Mouse (Mus musculus) lung, adult 2 months (tissue): Measurements from ENCODE around the gene Tff3.

Experiments
- CTCF ChIP-seq: fragments of 200-500 bp; IDR thresholded peaks from 2 replicates; pipeline ENCODE4 v1.5.1; 2011; ENCODE audit warnings: mild to moderate bottlenecking, low read length, control low read depth; ENCODE audit not compliant: insufficient read depth
- POLR2A ChIP-seq: fragments of 200-500 bp; IDR thresholded peaks from 2 replicates; pipeline ENCODE4 v1.6.1; 2011; ENCODE audit warnings: low read depth, mild to moderate bottlenecking, control low read depth, low read length, borderline replicate concordance; ENCODE audit errors: extremely low read depth

GRCm38 (mm10) chr17:31169796-31170195, 40.4 kb upstream of the Tff3 start:
- TF ChIP-seq CTCF (no peak), POLR2A (no peak)
